Mouse (Mus musculus) G1E (cell line): ENCODE measurements at regions not wholly inside any gene's neighbourhood (a gene's known extent, or its start where the extent isn't known, plus 50 kb on each side); places are given as distances from the start of the nearest gene placed in this dataset.

Experiments used
- CTCF ChIP-seq: IDR thresholded peaks from 2 replicates; pipeline ENCODE4 v1.5.1; 2012; ENCODE audit warnings: low read depth, low read length, inconsistent platforms, mixed read lengths
- GATA1 ChIP-seq: IDR thresholded peaks from 2 replicates; pipeline ENCODE4 v1.6.1; 2012; ENCODE audit warnings: borderline replicate concordance, low read length, inconsistent platforms, mixed read lengths
- POLR2AphosphoS5 ChIP-seq: IDR thresholded peaks from 2 replicates; pipeline ENCODE4 v1.6.1; 2012; ENCODE audit warnings: low read depth, low read length, inconsistent platforms; ENCODE audit not compliant: insufficient replicate concordance
- TAL1 ChIP-seq: conservative IDR thresholded peaks from 2 replicates; pipeline ENCODE4 v1.6.1; 2012; ENCODE audit warnings: low read depth, low read length, inconsistent platforms, mixed read lengths

DNA sequence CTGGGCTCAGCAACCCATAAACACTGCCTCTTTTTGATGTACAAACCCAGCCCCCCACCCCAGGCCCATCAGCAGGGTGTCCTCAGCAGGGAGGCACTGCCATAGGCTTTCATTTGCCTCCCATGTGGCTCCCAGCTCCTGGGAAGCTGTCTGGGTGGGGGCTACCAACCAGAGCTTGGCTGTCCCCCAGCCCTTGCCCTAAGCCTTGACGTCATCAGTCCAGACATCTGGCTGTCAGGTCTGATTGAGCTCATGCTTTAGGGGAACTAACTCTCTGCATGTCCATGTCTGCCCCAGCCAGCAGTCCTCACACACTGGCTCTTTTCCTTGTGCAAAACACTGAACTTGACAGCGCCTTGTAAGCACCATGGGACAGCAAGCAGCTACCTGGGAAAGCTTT, 255.3 kb downstream of the Dysf start:
- TF ChIP-seq TAL1 (no peak), CTCF (no peak), GATA1 (no peak), POLR2AphosphoS5 (no peak)
